Mouse (Mus musculus): ENCODE results near the gene Gm42906. TPM values are rescaled to one million over a fixed set of nuclear protein-coding genes. Genes with fewer than 3 reads are reported as not detected.

Gene Gm42906
- total RNA-seq, 2 experiments from 2014 or later = 2.4 TPM; not detected in 1

GRCm38 (mm10) chr5:151133744-151134143 lies 294.2 kb downstream of the Gm42906 start:
- no peak for DNase-seq
- intact Hi-C loops (cut with DNase I) = loop anchor here (5.0 kb wide), 1 partner anchor 76 kb away; no protein-coding TSS in a partner anchor

- DNase-seq = no peak
- intact Hi-C loops (cut with DNase I) = loop anchor here (5.0 kb wide), 1 partner anchor 72 kb away; no protein-coding TSS in a partner anchor
Measured at GRCm38 (mm10) chr5:151129762-151130161, 298.2 kb downstream of the Gm42906 start.

GRCm38 (mm10) chr5:151127298-151127717 lies 300.7 kb downstream of the Gm42906 start:
- intact Hi-C loops (cut with DNase I) = no loop called here
- DNase-seq = no peak

- intact Hi-C loops (cut with DNase I) = no loop called here
Measured at GRCm38 (mm10) chr5:151126608-151127005, 301.4 kb downstream of the Gm42906 start.

GRCm38 (mm10) chr5:151125985-151126607 lies 301.9 kb downstream of the Gm42906 start:
- intact Hi-C loops (cut with DNase I) = no loop called here
- peak in 1 of 2 experiments; percentile 41 for DNase-seq

More at GRCm38 (mm10) chr5:151126608-151127005, 301.4 kb downstream of the Gm42906 start:
- no peak for DNase-seq

- intact Hi-C loops (cut with DNase I) = no loop called here
- no peak for DNase-seq
Measured at GRCm38 (mm10) chr5:151117846-151118245, 310.1 kb downstream of the Gm42906 start.

GRCm38 (mm10) chr5:151116192-151116887 lies 311.6 kb downstream of the Gm42906 start:
- intact Hi-C loops (cut with DNase I) = no loop called here
- no peak for DNase-seq

GRCm38 (mm10) chr5:151112743-151113142 lies 315.2 kb downstream of the Gm42906 start:
- peak; percentile 12 to 26 for DNase-seq
- intact Hi-C loops (cut with DNase I) = no loop called here

GRCm38 (mm10) chr5:151111080-151111871 lies 316.7 kb downstream of the Gm42906 start:
- DNase-seq = no peak
- intact Hi-C loops (cut with DNase I) = no loop called here

GRCm38 (mm10) chr5:151110461-151110908 lies 317.5 kb downstream of the Gm42906 start:
- peak; percentile 54 to 55 for DNase-seq
- intact Hi-C loops (cut with DNase I) = no loop called here

- DNase-seq = no peak
- intact Hi-C loops (cut with DNase I) = loop anchor here (5.0 kb wide), 1 partner anchor 82 kb away; no protein-coding TSS in a partner anchor
Measured at GRCm38 (mm10) chr5:151109822-151110221, 318.1 kb downstream of the Gm42906 start.

- intact Hi-C loops (cut with DNase I) = loop anchor here (5.0 kb wide), 1 partner anchor 83 kb away; no protein-coding TSS in a partner anchor
Measured at GRCm38 (mm10) chr5:151108955-151109354, 319.0 kb downstream of the Gm42906 start.

GRCm38 (mm10) chr5:151108291-151108897 lies 319.6 kb downstream of the Gm42906 start:
- DNase-seq = no peak
- intact Hi-C loops (cut with DNase I) = loop anchor here (5.0 kb wide), 1 partner anchor 84 kb away; no protein-coding TSS in a partner anchor

More at GRCm38 (mm10) chr5:151108955-151109354, 319.0 kb downstream of the Gm42906 start:
- DNase-seq = no peak

- intact Hi-C loops (cut with DNase I) = loop anchor here (5.0 kb wide), 1 partner anchor 85 kb away; no protein-coding TSS in a partner anchor
- DNase-seq = no peak
Measured at GRCm38 (mm10) chr5:151106841-151107240, 321.1 kb downstream of the Gm42906 start.

- intact Hi-C loops (cut with DNase I) = loop anchor here (5.0 kb wide), 1 partner anchor 87 kb away; no protein-coding TSS in a partner anchor
- DNase-seq = no peak
Measured at GRCm38 (mm10) chr5:151105054-151105971, 322.6 kb downstream of the Gm42906 start.

GRCm38 (mm10) chr5:151104354-151105053 lies 323.5 kb downstream of the Gm42906 start:
- DNase-seq = no peak
- intact Hi-C loops (cut with DNase I) = loop anchor here (5.0 kb wide), 1 partner anchor 88 kb away; no protein-coding TSS in a partner anchor

GRCm38 (mm10) chr5:151103284-151103683 lies 324.7 kb downstream of the Gm42906 start:
- intact Hi-C loops (cut with DNase I) = no loop called here

GRCm38 (mm10) chr5:151102262-151102661 lies 325.7 kb downstream of the Gm42906 start:
- intact Hi-C loops (cut with DNase I) = no loop called here
- DNase-seq = no peak

More at GRCm38 (mm10) chr5:151103284-151103683, 324.7 kb downstream of the Gm42906 start:
- DNase-seq = no peak
